Mouse (Mus musculus): ENCODE data around the gene Igdcc3. TPM values are rescaled to one million over a fixed set of nuclear protein-coding genes. Genes with fewer than 3 reads are reported as not detected.

Igdcc3 gene
- polyA plus RNA-seq, 1 experiment from 2014 or later, result 167 TPM

DNA sequence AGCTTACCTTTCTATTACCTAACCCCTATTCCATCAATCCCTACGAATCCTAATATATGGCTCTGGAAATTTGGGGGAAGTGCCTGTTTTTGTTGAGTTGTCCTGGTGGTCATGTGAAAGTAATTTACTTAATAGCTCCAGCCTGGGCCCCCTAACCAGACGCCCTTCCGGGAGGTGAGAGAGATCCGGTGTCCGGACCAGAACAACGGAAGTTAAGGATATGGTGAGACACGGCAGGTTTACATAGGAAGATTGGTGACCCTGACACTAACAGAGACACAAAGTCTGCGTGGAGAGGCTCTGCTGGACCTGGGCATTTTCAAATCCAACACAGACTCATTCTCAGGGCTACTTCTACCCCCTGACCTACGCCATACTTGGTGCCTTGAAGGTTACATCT, 25.4 kb downstream of the Igdcc3 start:
- Histone ChIP-seq H3K27ac (replicated peaks) (peak overlapping the region; percentile 83), H3K27me3 (replicated peaks; ENCODE audit: low read depth, poor library complexity, severe bottlenecking) (0 out of 2 replicates have a peak, but pooled peaks cover 4% of the 10 kb centered on the region), H3K4me3 (peak overlapping the region; percentile 27; the same call in 1 of the 2 replicates), H3K36me3 (replicated peaks) (peaks cover 50% of the 10 kb centered on the region), H3K4me1 (peaks cover 83% of the 10 kb centered on the region), H3K9me3 (no peaks in the 10 kb centered on the region)
- peak; percentile 81 for DNase-seq (ENCODE audit: low spot score)
- WGBS, result 36% methylated on average over 9 of the region's 9 CpGs

DNA sequence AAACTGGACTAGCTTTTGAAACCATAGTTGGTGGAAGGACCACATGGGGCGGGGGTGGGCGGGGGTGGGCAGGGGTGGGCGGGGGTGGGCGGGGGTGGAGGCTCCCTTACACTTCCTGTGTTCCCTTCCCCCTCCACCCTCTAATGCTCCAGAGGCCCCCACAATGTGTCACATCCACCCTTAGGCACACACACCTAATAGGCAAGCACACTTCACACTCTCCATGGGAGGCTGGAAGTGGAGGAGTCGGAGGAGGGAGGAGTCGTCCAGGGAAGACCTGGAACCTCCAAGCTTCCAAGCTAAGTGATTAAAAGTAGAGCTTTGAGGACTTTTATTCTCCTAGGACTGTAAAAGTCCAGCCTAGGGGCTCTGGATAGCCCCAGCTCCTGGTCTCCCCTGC, 27.5 kb downstream of the Igdcc3 start:
- H3K36me3 ChIP-seq (replicated peaks), result peaks cover 67% of the 10 kb centered on the region
- H3K27ac ChIP-seq (replicated peaks), result peak overlapping the region; percentile 79
- peaks cover 82% of the 10 kb centered on the region for H3K4me1 ChIP-seq
- WGBS, result 47% methylated on average over 6 of the region's 6 CpGs
- H3K27me3 ChIP-seq (replicated peaks; ENCODE audit: low read depth, poor library complexity, severe bottlenecking), result no peaks in the 10 kb centered on the region
- no peaks in the 10 kb centered on the region for H3K9me3 ChIP-seq
- no peak overlapping the region for H3K4me3 ChIP-seq
- no peak for DNase-seq (ENCODE audit: low spot score)

DNA sequence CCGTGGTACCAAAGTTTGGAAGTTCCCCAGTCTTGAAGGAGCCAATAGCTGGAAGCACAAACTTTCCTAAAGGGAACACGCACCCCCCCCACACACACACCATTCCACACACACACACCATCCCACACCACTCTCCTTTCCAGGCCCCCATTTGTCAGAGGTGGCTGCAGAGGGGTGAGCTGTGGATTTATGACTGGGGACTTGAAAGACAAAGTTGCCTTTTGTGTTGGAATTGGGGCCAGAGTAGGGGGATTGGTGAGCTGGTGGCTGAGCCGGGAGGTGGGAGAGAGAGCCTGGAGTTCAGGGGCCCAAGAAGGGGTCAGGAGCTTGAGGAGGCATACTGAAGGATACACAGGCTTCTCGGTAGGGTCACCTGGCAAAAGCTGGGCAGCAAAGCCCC, 28.0 kb downstream of the Igdcc3 start:
- no peak for DNase-seq (ENCODE audit: low spot score)
- H3K4me1 ChIP-seq, result peaks cover 81% of the 10 kb centered on the region
- WGBS, result 52% methylated on average over 4 of the region's 4 CpGs
- no peaks in the 10 kb centered on the region for H3K9me3 ChIP-seq
- peak overlapping the region; percentile 79 for H3K27ac ChIP-seq (replicated peaks)
- no peak overlapping the region for H3K4me3 ChIP-seq
- H3K36me3 ChIP-seq (replicated peaks), result peaks cover 71% of the 10 kb centered on the region
- no peaks in the 10 kb centered on the region for H3K27me3 ChIP-seq (replicated peaks; ENCODE audit: low read depth, poor library complexity, severe bottlenecking)

DNA sequence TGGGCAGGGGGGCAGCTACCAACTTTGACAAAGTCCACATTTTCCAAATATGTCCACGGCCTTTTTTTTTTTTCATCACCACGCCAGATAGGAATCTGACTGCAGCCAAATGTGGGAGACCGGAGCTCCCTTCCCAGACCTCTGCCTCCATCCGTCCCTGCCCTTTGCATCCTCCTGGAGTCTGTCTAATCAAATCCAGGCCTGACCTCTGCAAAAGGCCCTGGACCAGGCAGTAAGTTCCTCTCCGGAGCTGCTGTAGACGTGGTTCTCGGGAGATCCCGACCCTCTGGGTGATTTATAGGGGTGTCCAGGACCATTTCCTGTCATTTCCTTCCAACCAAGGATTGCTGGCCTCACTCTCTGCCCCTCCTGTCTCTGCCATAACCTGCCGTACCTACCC, 31.7 kb downstream of the Igdcc3 start:
- H3K36me3 ChIP-seq (replicated peaks), result peaks cover 77% of the 10 kb centered on the region
- H3K4me3 ChIP-seq, result no peak overlapping the region
- H3K9me3 ChIP-seq, result no peaks in the 10 kb centered on the region
- H3K27ac ChIP-seq (replicated peaks), result peak overlapping the region; percentile 45
- H3K4me1 ChIP-seq, result peaks cover 82% of the 10 kb centered on the region
- 0 out of 2 replicates have a peak, but pooled peaks cover 4% of the 10 kb centered on the region for H3K27me3 ChIP-seq (replicated peaks; ENCODE audit: low read depth, poor library complexity, severe bottlenecking)
- DNase-seq (ENCODE audit: low spot score), result peak; percentile 55
- WGBS, result 45% methylated on average over 9 of the region's 9 CpGs

DNA sequence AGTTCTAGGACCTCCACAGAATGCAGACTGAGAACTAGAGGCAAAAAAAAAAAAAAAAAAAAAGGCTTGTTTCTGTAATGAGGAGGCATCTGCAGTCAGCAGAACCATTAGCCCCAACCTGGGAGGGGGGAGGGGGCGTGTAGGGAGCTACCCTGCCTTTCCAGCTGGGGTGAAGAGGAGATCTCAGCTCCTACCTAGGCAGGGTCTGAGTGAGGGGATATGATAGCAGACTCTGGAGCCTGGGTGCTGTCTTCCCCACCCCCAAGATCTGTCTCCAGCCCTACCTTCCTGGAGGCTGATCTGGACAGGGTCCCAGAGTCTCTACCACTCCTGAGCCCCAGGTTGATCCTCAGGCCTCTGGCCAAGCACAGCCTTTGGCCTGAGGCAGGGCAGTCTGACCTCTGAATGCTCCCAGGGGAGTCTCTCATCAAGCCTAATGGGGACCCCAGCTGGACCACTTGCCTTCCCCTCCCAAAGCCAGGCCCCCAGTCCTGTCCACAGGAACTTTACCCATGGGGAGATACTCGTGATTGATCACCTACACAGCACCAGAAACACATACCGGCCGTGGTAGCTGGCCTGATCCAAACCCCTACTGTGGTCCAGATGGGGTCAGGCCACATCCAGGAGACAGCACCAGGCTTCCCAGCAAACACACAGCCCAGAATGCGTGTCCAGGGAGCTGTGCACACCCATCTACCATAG, 34.4 kb downstream of the Igdcc3 start:
- DNase-seq (ENCODE audit: low spot score), result no peak
- Histone ChIP-seq H3K4me3 (no peak overlapping the region), H3K27ac (replicated peaks) (peak overlapping the region; percentile 88), H3K9me3 (no peaks in the 10 kb centered on the region), H3K27me3 (replicated peaks; ENCODE audit: low read depth, poor library complexity, severe bottlenecking) (peaks cover 4% of the 10 kb centered on the region; the same call in 1 of the 2 replicates), H3K36me3 (replicated peaks) (peaks cover 83% of the 10 kb centered on the region), H3K4me1 (peaks cover 87% of the 10 kb centered on the region)
- 29% methylated on average over 5 of the region's 5 CpGs for WGBS

DNA sequence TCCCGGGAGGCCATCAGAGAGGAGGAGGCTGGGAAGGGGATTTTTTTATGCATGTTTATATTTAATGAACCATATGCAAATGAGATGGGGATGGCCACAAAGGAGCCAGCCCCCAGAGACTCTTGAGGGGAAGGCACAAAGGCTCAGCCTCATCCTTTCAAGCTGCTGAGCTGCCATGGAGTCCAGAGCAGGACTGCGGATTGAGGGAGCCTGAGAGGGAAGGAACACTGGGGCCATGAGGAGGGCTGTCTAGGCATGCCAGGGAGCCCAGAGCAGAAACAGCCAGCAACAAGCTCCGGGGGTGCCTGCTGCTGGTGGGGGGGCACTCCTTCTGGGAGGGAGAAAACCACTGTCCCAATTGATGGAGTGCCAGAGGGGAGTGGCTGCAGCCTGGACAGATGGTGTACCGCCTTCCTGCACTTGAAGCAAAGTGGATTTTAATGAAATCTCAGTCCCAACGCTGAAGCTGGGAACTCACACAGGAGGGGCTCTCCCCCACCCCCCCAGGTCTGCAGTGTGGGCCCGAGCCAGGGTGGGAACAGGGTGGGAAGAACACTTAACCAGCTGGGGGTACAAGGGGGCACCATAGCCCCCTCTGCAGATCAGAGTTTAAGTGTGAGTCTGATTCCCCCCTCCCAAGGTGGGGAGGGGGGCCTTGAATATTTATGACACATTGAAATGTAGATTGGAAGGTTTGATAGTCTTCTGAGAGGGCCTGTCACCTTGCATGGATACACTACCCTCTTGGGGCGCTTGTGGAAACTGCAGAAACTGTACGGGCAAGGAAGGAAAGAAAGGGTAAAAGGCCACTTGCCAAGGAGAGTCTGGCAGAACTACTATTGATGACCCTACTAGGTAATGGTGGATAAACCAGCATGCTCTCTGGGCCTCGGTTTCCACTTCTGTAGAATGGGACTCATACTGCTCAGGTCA, 35.2 kb downstream of the Igdcc3 start:
- Histone ChIP-seq H3K9me3 (no peaks in the 10 kb centered on the region), H3K27ac (replicated peaks) (peak overlapping the region; percentile 88), H3K36me3 (replicated peaks) (peaks cover 84% of the 10 kb centered on the region), H3K4me3 (peak overlapping the region; percentile 19; the same call in 1 of the 2 replicates), H3K4me1 (peaks cover 95% of the 10 kb centered on the region), H3K27me3 (replicated peaks; ENCODE audit: low read depth, poor library complexity, severe bottlenecking) (peaks cover 4% of the 10 kb centered on the region; the same call in 1 of the 2 replicates)
- 41% methylated on average over 9 of the region's 9 CpGs for WGBS
- DNase-seq (ENCODE audit: low spot score), result no peak

DNA sequence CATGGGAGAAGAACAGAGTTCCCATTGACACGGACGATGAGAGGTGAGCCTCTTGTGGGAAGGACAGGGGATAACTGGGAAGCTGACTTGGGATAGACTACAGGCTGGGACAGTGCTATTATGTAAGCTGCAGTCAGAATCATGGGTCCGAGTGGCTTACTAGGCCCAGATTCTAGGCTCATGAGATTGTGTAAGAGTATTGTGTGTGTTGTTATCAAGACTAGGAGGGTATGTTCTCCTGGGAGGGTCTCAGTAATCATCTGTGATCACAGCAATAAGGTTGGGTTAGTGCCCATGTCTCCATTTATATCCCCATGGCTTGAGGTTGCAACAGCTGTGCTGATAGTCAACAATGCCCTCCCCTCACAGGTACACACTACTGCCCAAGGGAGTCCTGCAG, 36.5 kb downstream of the Igdcc3 start:
- no peak for DNase-seq (ENCODE audit: low spot score)
- Histone ChIP-seq H3K4me3 (no peak overlapping the region), H3K27me3 (replicated peaks; ENCODE audit: low read depth, poor library complexity, severe bottlenecking) (peaks cover 8% of the 10 kb centered on the region; the same call in 1 of the 2 replicates), H3K27ac (replicated peaks) (peak overlapping the region; percentile 88), H3K36me3 (replicated peaks) (peaks cover 88% of the 10 kb centered on the region), H3K9me3 (no peaks in the 10 kb centered on the region), H3K4me1 (peaks cover 98% of the 10 kb centered on the region)
- 59% methylated on average over 3 of the region's 3 CpGs for WGBS

DNA sequence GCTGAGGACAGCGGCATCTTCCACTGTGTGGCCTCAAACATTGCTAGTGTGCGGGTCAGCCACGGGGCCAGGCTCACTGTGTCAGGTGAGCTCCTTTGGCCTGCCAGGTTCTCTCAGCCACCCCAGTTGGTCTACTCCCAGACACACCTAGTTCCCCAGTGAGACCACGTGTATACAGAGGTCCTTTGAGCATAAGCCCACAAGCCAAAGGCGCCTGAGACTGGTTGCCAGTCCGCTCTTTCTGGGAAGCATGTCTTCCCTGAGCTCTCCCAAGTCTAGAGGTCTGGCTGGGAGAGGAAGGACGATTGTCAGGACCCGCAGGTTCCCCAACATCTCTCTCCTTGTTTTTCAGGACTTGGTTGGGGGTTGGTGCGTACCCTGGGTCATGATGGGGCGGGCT, 36.9 kb downstream of the Igdcc3 start:
- Histone ChIP-seq H3K9me3 (no peaks in the 10 kb centered on the region), H3K4me1 (peaks cover 98% of the 10 kb centered on the region), H3K4me3 (peak overlapping the region; percentile 38), H3K27me3 (replicated peaks; ENCODE audit: low read depth, poor library complexity, severe bottlenecking) (peaks cover 10% of the 10 kb centered on the region; the same call in 1 of the 2 replicates), H3K27ac (replicated peaks) (peak overlapping the region; percentile 88), H3K36me3 (replicated peaks) (peaks cover 88% of the 10 kb centered on the region)
- WGBS, result 42% methylated on average over 10 of the region's 10 CpGs
- no peak for DNase-seq (ENCODE audit: low spot score)

DNA sequence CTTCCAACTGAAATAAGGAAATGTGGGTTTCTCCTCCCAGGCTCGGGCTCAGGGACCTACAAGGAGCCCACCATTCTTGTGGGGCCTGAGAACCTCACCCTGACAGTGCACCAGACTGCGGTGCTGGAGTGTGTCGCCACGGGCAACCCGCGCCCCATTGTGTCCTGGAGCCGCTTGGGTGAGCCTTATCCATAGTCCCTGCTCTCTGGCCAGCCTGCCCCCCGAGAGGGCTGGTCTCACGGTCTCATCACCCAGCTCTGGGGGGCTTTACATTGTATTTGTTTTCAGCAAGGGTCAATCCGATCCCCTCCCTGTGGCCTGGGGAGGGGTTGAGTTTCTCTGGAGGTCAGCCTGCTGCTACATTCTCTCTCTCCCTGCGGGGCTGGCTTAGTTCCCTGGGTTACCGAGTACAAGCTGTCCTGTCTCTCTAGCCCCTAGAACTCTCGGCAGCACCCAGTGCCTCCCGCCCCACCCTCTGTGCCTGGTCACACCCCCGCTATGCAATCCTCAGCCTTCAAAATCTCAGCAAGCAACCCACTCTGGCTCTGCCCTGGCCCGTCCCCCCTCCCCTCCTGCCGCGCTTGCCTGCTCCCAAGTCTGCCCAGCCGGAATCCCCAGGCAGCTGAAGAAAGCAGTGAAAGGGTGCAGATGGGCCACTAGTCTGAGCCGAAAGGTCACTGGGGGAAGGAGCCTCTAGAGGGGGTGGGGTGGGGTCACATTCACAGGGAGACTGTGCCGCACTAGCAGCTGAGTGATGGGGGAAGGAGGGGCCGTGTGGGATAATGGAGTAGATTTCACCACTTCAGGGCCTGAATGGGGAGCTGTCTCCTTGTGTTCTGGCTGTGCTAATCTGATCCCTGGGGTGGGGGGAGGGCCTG, 37.6 kb downstream of the Igdcc3 start:
- H3K4me1 ChIP-seq, result peaks cover 95% of the 10 kb centered on the region
- H3K27me3 ChIP-seq (replicated peaks; ENCODE audit: low read depth, poor library complexity, severe bottlenecking), result peaks cover 10% of the 10 kb centered on the region; the same call in 1 of the 2 replicates
- H3K9me3 ChIP-seq, result no peaks in the 10 kb centered on the region
- H3K36me3 ChIP-seq (replicated peaks), result peaks cover 88% of the 10 kb centered on the region
- 3% methylated on average over 22 of the region's 22 CpGs for WGBS
- peak; percentile 88 for DNase-seq (ENCODE audit: low spot score)
- H3K4me3 ChIP-seq, result peak overlapping the region; percentile 38
- peak overlapping the region; percentile 88 for H3K27ac ChIP-seq (replicated peaks)

DNA sequence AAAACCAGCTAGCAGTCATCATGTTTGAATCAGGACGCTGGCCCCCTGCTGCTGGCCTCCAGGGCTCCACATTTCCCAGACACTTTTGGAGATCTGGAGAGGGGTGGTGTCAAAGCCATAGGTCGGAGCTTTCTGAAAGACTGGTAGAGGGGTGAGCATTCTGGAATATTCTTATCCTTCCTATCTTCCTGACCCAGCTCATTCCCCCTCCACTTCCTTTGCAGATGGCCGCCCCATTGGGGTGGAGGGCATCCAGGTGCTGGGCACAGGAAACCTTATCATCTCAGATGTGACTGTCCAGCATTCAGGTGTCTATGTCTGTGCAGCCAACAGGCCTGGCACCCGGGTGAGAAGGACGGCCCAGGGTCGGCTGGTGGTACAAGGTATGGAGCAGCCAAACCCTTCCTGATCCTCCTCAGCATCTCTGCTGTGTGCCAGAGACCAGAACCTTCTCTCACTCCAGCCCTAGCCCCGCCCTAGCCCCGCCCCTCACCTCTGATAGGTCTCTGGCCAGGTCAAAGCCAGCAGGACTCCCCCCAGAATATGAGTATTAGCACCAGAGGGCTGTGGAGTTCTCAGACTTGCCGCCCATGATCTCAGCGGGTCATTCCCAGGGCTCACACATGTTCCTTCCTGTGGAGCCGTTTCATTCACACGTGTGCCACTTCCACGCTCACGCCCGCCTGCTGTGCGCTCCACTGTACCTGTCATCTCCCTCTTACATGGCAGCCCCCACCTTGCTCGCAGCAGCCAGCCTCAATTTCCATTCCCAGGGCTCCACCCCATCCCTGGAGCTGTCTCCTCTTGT, 39.0 kb downstream of the Igdcc3 start:
- H3K27ac ChIP-seq (replicated peaks), result peak overlapping the region; percentile 88
- DNase-seq (ENCODE audit: low spot score), result no peak
- no peak overlapping the region; the same call in 1 of the 2 replicates for H3K4me3 ChIP-seq
- WGBS, result 37% methylated on average over 17 of the region's 17 CpGs
- no peaks in the 10 kb centered on the region for H3K9me3 ChIP-seq
- peaks cover 96% of the 10 kb centered on the region for H3K36me3 ChIP-seq (replicated peaks)
- peaks cover 10% of the 10 kb centered on the region; the same call in 1 of the 2 replicates for H3K27me3 ChIP-seq (replicated peaks; ENCODE audit: low read depth, poor library complexity, severe bottlenecking)
- peaks cover 91% of the 10 kb centered on the region for H3K4me1 ChIP-seq

DNA sequence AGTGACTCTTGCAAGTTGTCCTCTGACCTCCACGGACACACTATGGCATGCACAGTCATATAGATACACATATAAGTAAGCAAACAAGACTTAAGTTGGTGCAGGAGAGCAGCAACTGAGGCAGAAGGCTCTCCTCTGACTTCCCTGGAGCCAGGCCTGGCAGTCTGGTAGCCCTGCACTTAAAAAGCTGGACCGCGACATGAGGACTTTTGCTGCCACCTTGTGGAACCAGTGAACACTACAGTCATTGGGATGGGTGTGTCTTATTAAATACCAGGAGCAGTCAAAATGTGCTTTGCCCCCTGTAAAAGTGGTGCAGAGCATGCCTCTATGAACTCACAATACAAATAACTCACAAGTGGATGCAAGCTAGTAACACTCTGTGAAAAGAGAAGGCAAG, 47.6 kb downstream of the Igdcc3 start:
- Histone ChIP-seq H3K27ac (replicated peaks) (no peak overlapping the region; the same call in 1 of the 2 replicates), H3K4me1 (peaks cover 63% of the 10 kb centered on the region)
- 2% methylated on average over 3 of the region's 3 CpGs for WGBS

More for the DNA sequence above, 47.6 kb downstream of the Igdcc3 start:
- H3K4me3 ChIP-seq, result no peak overlapping the region
- H3K9me3 ChIP-seq, result no peaks in the 10 kb centered on the region
- H3K36me3 ChIP-seq (replicated peaks), result peaks cover 30% of the 10 kb centered on the region
- DNase-seq (ENCODE audit: low spot score), result peak; percentile 86
- no peaks in the 10 kb centered on the region; the same call in 1 of the 2 replicates for H3K27me3 ChIP-seq (replicated peaks; ENCODE audit: low read depth, poor library complexity, severe bottlenecking)

All from embryonic facial prominence, embryonic 10.5 days (tissue).